Comparison of ENCODE assay signal across 8 mouse cellular contexts in the genomic region with DNA sequence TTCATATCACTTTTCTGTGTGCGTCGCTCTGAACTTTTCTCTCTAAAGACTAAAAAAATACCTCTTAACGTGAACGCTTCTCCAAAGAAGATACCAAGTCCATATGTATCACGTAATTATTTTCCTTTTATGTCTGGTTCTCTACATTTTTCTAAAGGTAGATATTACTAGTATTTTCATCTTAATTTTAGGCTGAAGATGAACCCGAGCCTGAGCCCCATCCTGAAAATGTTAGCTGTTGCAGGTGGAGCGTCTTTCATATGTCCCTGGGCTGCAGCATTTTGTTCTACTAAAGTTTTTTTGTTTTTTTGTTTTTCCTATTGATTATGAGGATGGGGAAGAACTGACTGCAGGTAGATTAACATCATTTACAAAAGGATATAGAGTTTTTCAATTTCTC. TPM values are rescaled to one million over a fixed set of nuclear protein-coding genes. Genes with fewer than 3 reads are reported as not detected.
A peak's percentile ranks its signal among the peaks of the same experiment; 100 is the strongest.
DNase-seq lines count a peak whose midpoint lies in the region; ATAC-seq and TF ChIP-seq lines count a peak whose summit lies in the region.

No protein-coding gene starts in this region.

- no peak for ATAC-seq in kidney, embryonic 16.5 days (ENCODE audit: low FRiP score, low TSS enrichment)
- ATAC-seq in intestine, embryonic 14.5 days (replicated peaks; ENCODE audit: low FRiP score, low TSS enrichment, low read depth) = no peak

- peaks cover 33% of the 10 kb centered on the region for H3K79me2 ChIP-seq in myocyte (ENCODE audit: control insufficient read depth, insufficient read depth)

- peak overlapping the region; percentile 69 for H3K4me2 ChIP-seq in kidney, embryonic 16.5 days (replicated peaks; ENCODE audit: low read depth, low read length)
- H3K4me2 ChIP-seq in intestine, embryonic 14.5 days (ENCODE audit: low read length) = peak overlapping the region; percentile 78
- H3K4me2 ChIP-seq in myocyte (ENCODE audit: low read depth) = peak overlapping the region; percentile 95

- peak overlapping the region; percentile 66 for H3K4me3 ChIP-seq in kidney, embryonic 16.5 days (ENCODE audit: low read length)
- H3K4me3 ChIP-seq in embryonic facial prominence, embryonic 10.5 days = peak overlapping the region; percentile 69
- H3K4me3 ChIP-seq in intestine, embryonic 14.5 days (ENCODE audit: low read depth, low read length) = peak overlapping the region; percentile 59
- H3K4me3 ChIP-seq in myocyte = peak overlapping the region; percentile 79

- peaks cover 16% of the 10 kb centered on the region for H3K4me1 ChIP-seq in kidney, embryonic 16.5 days (ENCODE audit: insufficient read depth, low read length)
- peaks cover 29% of the 10 kb centered on the region for H3K4me1 ChIP-seq in embryonic facial prominence, embryonic 10.5 days
- H3K4me1 ChIP-seq in intestine, embryonic 14.5 days (replicated peaks; ENCODE audit: control insufficient read depth, insufficient read depth, low read length) = peaks cover 15% of the 10 kb centered on the region

- TF ChIP-seq POLR2A in myocyte (IDR thresholded peaks at IDR 0.05; ENCODE audit: insufficient read length, low read depth) = no peak

- H3ac ChIP-seq in myocyte (ENCODE audit: control insufficient read depth, insufficient read length) = no peak overlapping the region

- no peak for DNase-seq in kidney, postnatal 10 days
- DNase-seq in embryonic facial prominence, embryonic 10.5 days (ENCODE audit: low spot score) = no peak
- DNase-seq in intestine, embryonic 14.5 days (ENCODE audit: low spot score) = no peak
- DNase-seq in urinary bladder, adult 18-20 months (ENCODE audit: low spot score in 2 of 2) = no peak
- DNase-seq in left cerebral cortex, postnatal 4 days = no peak
- no peak for DNase-seq in spleen, postnatal 14 days (ENCODE audit: low spot score in 2 of 2)

- under 1% methylated on average over 7 of the region's 7 CpGs for WGBS in kidney, embryonic 16.5 days
- 2% methylated on average over 7 of the region's 7 CpGs for WGBS in embryonic facial prominence, embryonic 10.5 days
- 2% methylated on average over 7 of the region's 7 CpGs for WGBS in intestine, embryonic 14.5 days

- H3K27me3 ChIP-seq in kidney, embryonic 16.5 days (ENCODE audit: insufficient read depth, low read length) = no peaks in the 10 kb centered on the region
- no peaks in the 10 kb centered on the region for H3K27me3 ChIP-seq in embryonic facial prominence, embryonic 10.5 days (replicated peaks; ENCODE audit: low read depth, poor library complexity, severe bottlenecking)
- H3K27me3 ChIP-seq in intestine, embryonic 14.5 days (replicated peaks; ENCODE audit: control insufficient read depth, insufficient read depth, low read length) = no peaks in the 10 kb centered on the region
- H3K27me3 ChIP-seq in myocyte (ENCODE audit: control insufficient read depth, insufficient read depth, insufficient read length) = no peaks in the 10 kb centered on the region

- no peaks in the 10 kb centered on the region for H3K9me3 ChIP-seq in kidney, embryonic 16.5 days (ENCODE audit: low read length)
- H3K9me3 ChIP-seq in embryonic facial prominence, embryonic 10.5 days = no peaks in the 10 kb centered on the region
- H3K9me3 ChIP-seq in intestine, embryonic 14.5 days (ENCODE audit: control insufficient read depth, low read length) = no peaks in the 10 kb centered on the region

- intact Hi-C loops in left cerebral cortex, postnatal 4 days (cut with DNase I) = no loop called here

- H3K9ac ChIP-seq in kidney, embryonic 16.5 days (replicated peaks; ENCODE audit: low read length) = peak overlapping the region; percentile 76
- peak overlapping the region; percentile 55 for H3K9ac ChIP-seq in intestine, embryonic 14.5 days (ENCODE audit: low read length)

- peak overlapping the region; percentile 91 for H3K27ac ChIP-seq in kidney, embryonic 16.5 days (ENCODE audit: low read length)
- H3K27ac ChIP-seq in embryonic facial prominence, embryonic 10.5 days (replicated peaks) = peak overlapping the region; percentile 88
- peak overlapping the region; percentile 87 for H3K27ac ChIP-seq in intestine, embryonic 14.5 days (ENCODE audit: low read depth)

- peaks cover 9% of the 10 kb centered on the region; the same call in 1 of the 2 replicates for H3K36me3 ChIP-seq in kidney, embryonic 16.5 days (ENCODE audit: insufficient read depth, low read length)
- peaks cover 34% of the 10 kb centered on the region for H3K36me3 ChIP-seq in embryonic facial prominence, embryonic 10.5 days (replicated peaks)
- peaks cover 25% of the 10 kb centered on the region for H3K36me3 ChIP-seq in intestine, embryonic 14.5 days (ENCODE audit: control insufficient read depth, insufficient read depth, low read length)
- peaks cover 9% of the 10 kb centered on the region for H3K36me3 ChIP-seq in myocyte (ENCODE audit: control insufficient read depth, insufficient read depth)

TF ChIP-seq in myocyte, 11 proteins besides CTCF, POLR2A, EP300 and RAD21:
- TF ChIP-seq USF1 (IDR thresholded peaks at IDR 0.05; ENCODE audit: low read depth) (no peak), MAX (IDR thresholded peaks at IDR 0.05; ENCODE audit: low read depth) (no peak), TCF3 (IDR thresholded peaks at IDR 0.05; ENCODE audit: insufficient read length, low read depth) (no peak), SRF (IDR thresholded peaks at IDR 0.05; ENCODE audit: control insufficient read depth, insufficient read length, low read depth) (no peak), REST (IDR thresholded peaks at IDR 0.05; ENCODE audit: insufficient read depth, insufficient read length) (no peak), MYOG (IDR thresholded peaks at IDR 0.05; ENCODE audit: control insufficient read depth in 1 of 3, insufficient read depth in 1 of 3, insufficient read length in 2 of 3, low read depth in 2 of 3) (no peak), MYOD1 (IDR thresholded peaks at IDR 0.05; ENCODE audit: control insufficient read depth in 1 of 3, insufficient read length in 2 of 3, low read depth in 2 of 3) (no peak), E2F4 (IDR thresholded peaks at IDR 0.05; ENCODE audit: insufficient read depth) (no peak), POLR2AphosphoS2 (IDR thresholded peaks at IDR 0.05; ENCODE audit: insufficient read length, low read depth) (no peak), CEBPB (IDR thresholded peaks at IDR 0.05; ENCODE audit: insufficient read depth, poor library complexity, severe bottlenecking) (no peak), TCF12 (IDR thresholded peaks at IDR 0.05; ENCODE audit: insufficient read depth, poor library complexity, severe bottlenecking) (no peak)
TF ChIP-seq in myocyte: peak in this region for 0.

RNA-seq across cellular contexts. Expression of a gene that starts 0.5 kb away (rescaled TPM):
- polyA plus RNA-seq in kidney, embryonic 16.5 days (2015; fragmentation: Nextera tagmentation; extraction: Ambion mirVana) = 248 and 265 TPM in 2 replicates
- 382 and 392 TPM in 2 replicates for polyA plus RNA-seq in embryonic facial prominence, embryonic 10.5 days (2016; fragmentation: Nextera tagmentation; extraction: Ambion mirVana)
- 296 and 298 TPM in 2 replicates for polyA plus RNA-seq in intestine, embryonic 14.5 days (2014; fragmentation: Nextera tagmentation; extraction: Ambion mirVana)
- 65.5 TPM for polyA plus RNA-seq in myocyte (2012; fragmentation: generic; extraction: Trizol)
- total RNA-seq in left cerebral cortex, postnatal 4 days (2021) = 10 to 100 TPM; 74.2 to 81.4 TPM

RNA-seq across cellular contexts. Expression of a gene that starts 6.0 kb away (rescaled TPM):
- 49.8 and 50.1 TPM in 2 replicates for polyA plus RNA-seq in kidney, embryonic 16.5 days (2015; fragmentation: Nextera tagmentation; extraction: Ambion mirVana)
- polyA plus RNA-seq in embryonic facial prominence, embryonic 10.5 days (2016; fragmentation: Nextera tagmentation; extraction: Ambion mirVana) = 38.6 and 43.8 TPM in 2 replicates
- polyA plus RNA-seq in intestine, embryonic 14.5 days (2014; fragmentation: Nextera tagmentation; extraction: Ambion mirVana) = 36.0 and 36.4 TPM in 2 replicates
- 76.6 TPM for polyA plus RNA-seq in myocyte (2012; fragmentation: generic; extraction: Trizol)
- 10 to 100 TPM; 23.5 to 23.9 TPM for total RNA-seq in left cerebral cortex, postnatal 4 days (2021)

RNA-seq across cellular contexts. Expression of a gene that starts 9.3 kb away (rescaled TPM):
- polyA plus RNA-seq in kidney, embryonic 16.5 days (2015; fragmentation: Nextera tagmentation; extraction: Ambion mirVana) = 26.6 and 28.1 TPM in 2 replicates
- polyA plus RNA-seq in embryonic facial prominence, embryonic 10.5 days (2016; fragmentation: Nextera tagmentation; extraction: Ambion mirVana) = 20.0 and 23.2 TPM in 2 replicates
- polyA plus RNA-seq in intestine, embryonic 14.5 days (2014; fragmentation: Nextera tagmentation; extraction: Ambion mirVana) = 21.3 and 22.5 TPM in 2 replicates
- polyA plus RNA-seq in myocyte (2012; fragmentation: generic; extraction: Trizol) = 30.3 TPM
- total RNA-seq in left cerebral cortex, postnatal 4 days (2021) = 100 to 1,000 TPM in 1 of 2 experiments, 10 to 100 TPM in 1; 96.4 to 110 TPM
